Mouse (Mus musculus) embryonic facial prominence, embryonic 10.5 days (tissue): ENCODE results near the gene Ubn2. TPM values are rescaled to one million over a fixed set of nuclear protein-coding genes. Genes with fewer than 3 reads are reported as not detected.
A peak's percentile ranks its signal among the peaks of the same experiment; 100 is the strongest.
"Not testable (repeated sequence)": the region's sequence is repeated elsewhere in the genome, so short reads cannot be mapped to it uniquely, and the experiment has no call there.

Experiments
- DNase-seq: peaks from one replicate; pipeline ENCODE4 v3.0.0-alpha.2; 2017; ENCODE audit warnings: low spot score
- H3K27ac ChIP-seq: fragments of 300-500 bp; sonication (generic); replicated peaks from 2 replicates; pipeline ENCODE4 v1.5.1; 2016; ENCODE audit warnings: mild to moderate bottlenecking
- H3K27me3 ChIP-seq: fragments of 300-500 bp; sonication (generic); replicated peaks from 2 replicates; pipeline ENCODE4 v1.6.1; 2016; ENCODE audit warnings: low read depth, mild to moderate bottlenecking; ENCODE audit not compliant: poor library complexity, severe bottlenecking
- H3K36me3 ChIP-seq: fragments of 300-500 bp; sonication (generic); replicated peaks from 2 replicates; pipeline ENCODE4 v1.6.1; 2016; ENCODE audit warnings: mild to moderate bottlenecking, moderate library complexity
- H3K4me1 ChIP-seq: fragments of 300-500 bp; sonication (generic); 2 replicates; pipeline ENCODE4 v1.6.1; 2016
- H3K4me3 ChIP-seq: fragments of 300-500 bp; sonication (generic); 2 replicates; pipeline ENCODE4 v1.5.1; 2016; ENCODE audit warnings: mild to moderate bottlenecking, moderate library complexity
- H3K9me3 ChIP-seq: fragments of 300-500 bp; sonication (generic); 2 replicates; pipeline ENCODE4 v1.6.1; 2016; ENCODE audit warnings: mild to moderate bottlenecking
- WGBS: fragments of 180-500 bp; shearing (Covaris S2); methylation state at CpG from one replicate; pipeline ENCODE4 v1.1.7; 2016; 5-methylcytosine and 5-hydroxymethylcytosine counted together
- microRNA-seq: library from miRNA; unstranded; fragments of <30 nt; microRNA quantifications from one replicate; pipeline ENCODE4, GENCODE M21; 2017
- polyA plus RNA-seq: library from polyadenylated mRNA; unstranded; fragments of >200 nt; fragmentation: Nextera tagmentation; extraction: Ambion mirVana; gene quantifications from 2 replicates; pipeline ENCODE4 v1.2.1, GENCODE M21; 2016

The Ubn2 gene
- polyA plus RNA-seq, 1 experiment from 2014 or later, result 14.9 TPM

- not testable (repeated sequence) for H3K4me1 ChIP-seq, H3K4me3 ChIP-seq, DNase-seq, H3K27me3 ChIP-seq, H3K27ac ChIP-seq, H3K9me3 ChIP-seq
- WGBS, result 95% methylated on average over 5 of the region's 5 CpGs
- peaks cover 21% of the 10 kb centered on the region for H3K36me3 ChIP-seq
Measured at GRCm38 (mm10) chr6:38544141-38544540, 110.4 kb downstream of the Ubn2 start.

- 89% methylated on average over 2 of the region's 2 CpGs for WGBS
- not testable (repeated sequence) for H3K27ac ChIP-seq, H3K36me3 ChIP-seq, H3K4me3 ChIP-seq, H3K27me3 ChIP-seq, H3K4me1 ChIP-seq, DNase-seq, H3K9me3 ChIP-seq
Measured at GRCm38 (mm10) chr6:38547005-38547404, 113.3 kb downstream of the Ubn2 start.

- WGBS, result 82% methylated on average over 1 of the region's 1 CpGs
- H3K36me3 ChIP-seq, result no peaks in the 10 kb centered on the region
Measured at GRCm38 (mm10) chr6:38547707-38548106, 114.0 kb downstream of the Ubn2 start.

GRCm38 (mm10) chr6:38548595-38548994 lies 114.8 kb downstream of the Ubn2 start:
- not testable (repeated sequence) for H3K4me3 ChIP-seq, DNase-seq
- 92% methylated on average over 7 of the region's 7 CpGs for WGBS

More at GRCm38 (mm10) chr6:38547707-38548106, 114.0 kb downstream of the Ubn2 start:
- Histone ChIP-seq H3K4me1 (peaks cover 6% of the 10 kb centered on the region; the same call in 1 of the 2 replicates), H3K27ac (no peak overlapping the region), H3K27me3 (no peaks in the 10 kb centered on the region), H3K9me3 (no peaks in the 10 kb centered on the region), H3K4me3 (no peak overlapping the region)
- DNase-seq, result no peak

GRCm38 (mm10) chr6:38549840-38550239 lies 116.1 kb downstream of the Ubn2 start:
- not testable (repeated sequence) for DNase-seq, H3K36me3 ChIP-seq, H3K27me3 ChIP-seq, H3K9me3 ChIP-seq
- 83% methylated on average over 6 of the region's 6 CpGs for WGBS
- Histone ChIP-seq H3K4me1 (peaks cover 12% of the 10 kb centered on the region), H3K27ac (0 out of 2 replicates have a peak overlapping the region, but pooled peaks have one; percentile 99), H3K4me3 (peak overlapping the region; percentile 86)

More at GRCm38 (mm10) chr6:38548595-38548994, 114.8 kb downstream of the Ubn2 start:
- not testable (repeated sequence) for H3K27ac ChIP-seq, H3K27me3 ChIP-seq, H3K9me3 ChIP-seq, H3K36me3 ChIP-seq
- peaks cover 12% of the 10 kb centered on the region for H3K4me1 ChIP-seq

- DNase-seq, result no peak
- 10% methylated on average over 28 of the region's 28 CpGs for WGBS
Measured at GRCm38 (mm10) chr6:38550250-38551061, 116.7 kb downstream of the Ubn2 start.

GRCm38 (mm10) chr6:38551062-38551988 lies 117.6 kb downstream of the Ubn2 start, which contains the start of gene Luc7l2:
Luc7l2 (plus strand) TSS chr6:38551334.
- under 1% methylated on average over 98 of the region's 98 CpGs for WGBS
- Histone ChIP-seq H3K27ac (peak within 1 kb of the TSS; percentile 99), H3K27me3 (no peaks in the 10 kb centered on the region)

More at GRCm38 (mm10) chr6:38550250-38551061, 116.7 kb downstream of the Ubn2 start:
- Histone ChIP-seq H3K4me1 (peaks cover 12% of the 10 kb centered on the region), H3K27me3 (no peaks in the 10 kb centered on the region), H3K27ac (peak overlapping the region; percentile 99), H3K4me3 (peak overlapping the region; percentile 86), H3K9me3 (no peaks in the 10 kb centered on the region), H3K36me3 (peaks cover 12% of the 10 kb centered on the region)

GRCm38 (mm10) chr6:38551989-38552635 lies 118.4 kb downstream of the Ubn2 start:
- peak overlapping the region; percentile 86 for H3K4me3 ChIP-seq
- no peaks in the 10 kb centered on the region for H3K9me3 ChIP-seq
- H3K36me3 ChIP-seq, result peaks cover 26% of the 10 kb centered on the region
- peak overlapping the region; percentile 99 for H3K27ac ChIP-seq
- H3K27me3 ChIP-seq, result no peaks in the 10 kb centered on the region
- peaks cover 12% of the 10 kb centered on the region for H3K4me1 ChIP-seq
- WGBS, result under 1% methylated on average over 32 of the region's 32 CpGs
- DNase-seq, result peak; percentile 99

More at GRCm38 (mm10) chr6:38551062-38551988, 117.6 kb downstream of the Ubn2 start, which contains the start of gene Luc7l2:
- DNase-seq, result peak; percentile 98
- H3K4me3 ChIP-seq, result peak within 1 kb of the TSS; percentile 86
- H3K9me3 ChIP-seq, result no peaks in the 10 kb centered on the region
- peaks cover 12% of the 10 kb centered on the region for H3K4me1 ChIP-seq
- peaks cover 21% of the 10 kb centered on the region for H3K36me3 ChIP-seq

- no peak for DNase-seq
- Histone ChIP-seq H3K4me1 (peaks cover 12% of the 10 kb centered on the region), H3K9me3 (no peaks in the 10 kb centered on the region), H3K4me3 (peak overlapping the region; percentile 86), H3K27ac (peak overlapping the region; percentile 99), H3K27me3 (no peaks in the 10 kb centered on the region), H3K36me3 (peaks cover 32% of the 10 kb centered on the region)
- WGBS, result 28% methylated on average over 5 of the region's 5 CpGs
Measured at GRCm38 (mm10) chr6:38552636-38553000, 118.9 kb downstream of the Ubn2 start.

Small RNAs within 50 kb of the gene (microRNA-seq; reads per million reads assigned to microRNA genes)
- not detected for gene Mir7670

Other genes starting within 250 kb of the Ubn2 start
- 7.4 and 8.1 TPM in 2 replicates for gene D630045J12Rik, start 179.9 kb upstream of the Ubn2 start, polyA plus RNA-seq
- gene Zc3hav1l, start 134.7 kb upstream of the Ubn2 start, polyA plus RNA-seq, result 17.0 and 17.5 TPM in 2 replicates
- gene Zc3hav1, start 79.3 kb upstream of the Ubn2 start, polyA plus RNA-seq, result 1.9 and 2.5 TPM in 2 replicates
- 14.4 and 15.4 TPM in 2 replicates for gene Ttc26, start 52.5 kb upstream of the Ubn2 start, polyA plus RNA-seq
- gene Fmc1, start 99.6 kb downstream of the Ubn2 start, polyA plus RNA-seq, result 97.6 and 102 TPM in 2 replicates
- 36.4 and 38.4 TPM in 2 replicates for gene Luc7l2, start 117.4 kb downstream of the Ubn2 start, polyA plus RNA-seq
- 0.06 TPM in 1 of 2 replicates, not detected in the other for gene Klrg2, start 203.3 kb downstream of the Ubn2 start, polyA plus RNA-seq
- 0.82 and 0.97 TPM in 2 replicates for gene Clec2l, start 229.1 kb downstream of the Ubn2 start, polyA plus RNA-seq